Mouse (Mus musculus): Measurements from ENCODE around the gene Plppr1.
"Not testable (repeated sequence)": the region's sequence is repeated elsewhere in the genome, so short reads cannot be mapped to it uniquely, and the experiment has no call there.

Gene Plppr1

DNA sequence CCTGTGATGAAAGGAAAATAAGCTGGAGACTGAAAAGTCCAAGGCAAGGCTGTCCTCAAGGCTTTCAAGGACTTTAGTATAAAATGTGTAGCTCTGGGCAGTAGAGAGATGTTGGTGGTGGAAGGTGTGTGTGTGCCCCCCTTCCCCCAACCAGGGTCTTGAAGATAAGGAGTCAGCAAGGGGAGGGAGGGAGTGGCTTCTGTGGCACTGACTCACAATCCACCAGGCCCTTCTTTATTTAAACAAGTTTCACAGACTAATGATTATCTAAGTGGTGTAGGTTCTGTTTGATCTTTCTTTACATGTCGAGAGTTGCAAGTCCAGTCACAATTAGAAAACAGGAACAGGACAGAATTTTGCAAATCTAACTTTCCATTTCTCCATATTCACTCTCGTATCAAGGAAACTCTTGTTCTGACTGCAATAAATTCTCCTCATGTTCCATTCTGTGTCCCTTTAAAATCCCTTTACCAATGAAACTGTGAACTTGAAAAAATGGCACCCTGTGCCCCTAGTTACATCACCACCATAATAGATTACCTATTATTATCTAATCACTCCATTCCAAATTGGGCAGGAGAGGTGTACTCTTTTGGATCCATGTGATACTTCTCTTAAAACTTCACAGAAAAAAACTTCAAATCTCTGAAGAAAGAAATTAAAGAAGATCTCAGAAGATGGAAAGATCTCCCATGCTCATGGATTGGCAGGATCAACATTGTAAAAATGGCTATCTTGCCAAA is 324.7 kb downstream of the Plppr1 start:
- in situ Hi-C loops (cut with MboI, MseI), result not testable (repeated sequence)

DNA sequence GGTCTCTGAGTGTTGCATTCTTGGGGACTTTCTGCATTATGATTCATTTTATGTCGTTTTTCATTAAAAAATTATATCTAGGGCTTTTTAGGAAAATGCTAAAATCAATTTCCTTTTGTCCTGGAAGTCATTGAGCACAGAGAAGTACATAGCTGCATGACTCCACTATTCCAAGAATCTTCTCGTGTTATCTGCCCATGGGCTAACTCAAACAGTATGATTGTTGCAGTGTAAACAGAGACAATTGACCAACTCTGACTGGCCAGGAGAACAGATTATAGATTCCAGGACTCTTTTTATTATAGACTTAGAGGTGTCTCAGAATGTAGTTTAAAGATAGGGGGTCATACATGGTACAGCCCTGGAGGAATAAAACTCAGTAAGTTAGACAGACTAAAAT is 327.8 kb downstream of the Plppr1 start:
- in situ Hi-C loops (cut with MboI, MseI), result loop anchor here (5.0 kb wide), 1 partner anchor 65 kb away; no protein-coding TSS in a partner anchor

Measured in T-helper 1 cell (primary cell).